Mouse (Mus musculus) midbrain, embryonic 12.5 days (tissue): ENCODE measurements at regions not wholly inside any gene's neighbourhood (a gene's known extent, or its start where the extent isn't known, plus 50 kb on each side); places are given as distances from the start of the nearest gene placed in this dataset.

Source experiments
- ATAC-seq: fragments of 200-750 bp; cut with Nextera tagmentation; 2 replicates; pipeline ENCODE4 v1.8.0; 2017; ENCODE audit warnings: low read depth, moderate TSS enrichment, moderate library complexity; ENCODE audit not compliant: low FRiP score
- H3K27ac ChIP-seq: fragments of 300-500 bp; sonication (generic); replicated peaks from 2 replicates; pipeline ENCODE4 v1.5.1; 2016; ENCODE audit warnings: mild to moderate bottlenecking
- H3K27me3 ChIP-seq: fragments of 300-500 bp; sonication (generic); 2 replicates; pipeline ENCODE4 v1.6.1; 2016; ENCODE audit warnings: mild to moderate bottlenecking
- H3K36me3 ChIP-seq: fragments of 300-500 bp; sonication (generic); 2 replicates; pipeline ENCODE4 v1.6.1; 2016
- H3K4me1 ChIP-seq: fragments of 300-500 bp; sonication (generic); 2 replicates; pipeline ENCODE4 v1.6.1; 2016
- H3K4me2 ChIP-seq: fragments of 300-500 bp; sonication (generic); replicated peaks from 2 replicates; pipeline ENCODE4 v1.6.1; 2016; ENCODE audit warnings: mild to moderate bottlenecking, moderate library complexity
- H3K4me3 ChIP-seq: fragments of 300-500 bp; sonication (generic); 2 replicates; pipeline ENCODE4 v1.5.1; 2016; ENCODE audit warnings: mild to moderate bottlenecking
- H3K9ac ChIP-seq: fragments of 300-500 bp; sonication (generic); replicated peaks from 2 replicates; pipeline ENCODE4 v1.6.1; 2016; ENCODE audit warnings: mild to moderate bottlenecking, moderate library complexity
- H3K9me3 ChIP-seq: fragments of 300-500 bp; sonication (generic); 2 replicates; pipeline ENCODE4 v1.6.1; 2016; ENCODE audit warnings: mild to moderate bottlenecking
- WGBS: fragments of 180-500 bp; shearing (Covaris S2); methylation state at CpG from one replicate; pipeline ENCODE4 v1.1.7; 2016; 5-methylcytosine and 5-hydroxymethylcytosine counted together

GRCm38 (mm10) chr14:39532689-39533088 lies 59.8 kb upstream of the Nrg3 start:
- no peak overlapping the region for H3K4me2 ChIP-seq
- H3K4me3 ChIP-seq: no peak overlapping the region
- no peaks in the 10 kb centered on the region for H3K9me3 ChIP-seq
- no peak overlapping the region for H3K9ac ChIP-seq
- no peaks in the 10 kb centered on the region for H3K4me1 ChIP-seq
- ATAC-seq: peak; percentile 69; the same call in 1 of the 2 replicates
- no peaks in the 10 kb centered on the region for H3K27me3 ChIP-seq
- 20% methylated on average over 2 of the region's 2 CpGs for WGBS
- H3K36me3 ChIP-seq: no peaks in the 10 kb centered on the region
- no peak overlapping the region for H3K27ac ChIP-seq
